Mouse (Mus musculus): ENCODE data around the gene Ube2t.

GRCm38 (mm10) chr1:134913535-134913934, 48.8 kb upstream of the Ube2t start:
- TF ChIP-seq POLR2A (IDR thresholded peaks at IDR 0.05; ENCODE audit: extremely low read depth, insufficient read depth, low read length) (no peak), CTCF (IDR thresholded peaks at IDR 0.05; ENCODE audit: extremely low read depth, insufficient read depth, low read length) (no peak)

All from cortical plate, adult 2 months (tissue).